Mouse (Mus musculus) heart, embryonic 10.5 days (tissue): ENCODE data around the gene Ltn1. TPM values are rescaled to one million over a fixed set of nuclear protein-coding genes. Genes with fewer than 3 reads are reported as not detected.

Experiments
- DNase-seq: peaks from one replicate; pipeline ENCODE4 v3.0.0-alpha.2; 2017; ENCODE audit warnings: low spot score
- H3K27ac ChIP-seq: fragments of 300-500 bp; sonication (generic); 2 replicates; pipeline ENCODE4 v1.5.1; 2016; ENCODE audit warnings: mild to moderate bottlenecking
- H3K27me3 ChIP-seq: fragments of 300-500 bp; sonication (generic); 2 replicates; pipeline ENCODE4 v1.6.1; 2016; ENCODE audit warnings: mild to moderate bottlenecking; ENCODE audit not compliant: poor library complexity, insufficient read depth, severe bottlenecking
- H3K36me3 ChIP-seq: fragments of 300-500 bp; sonication (generic); 2 replicates; pipeline ENCODE4 v1.6.1; 2016; ENCODE audit warnings: mild to moderate bottlenecking, moderate library complexity
- H3K4me1 ChIP-seq: fragments of 300-500 bp; sonication (generic); 2 replicates; pipeline ENCODE4 v1.6.1; 2016; ENCODE audit warnings: mild to moderate bottlenecking
- H3K4me3 ChIP-seq: fragments of 300-500 bp; sonication (generic); 2 replicates; pipeline ENCODE4 v1.5.1; 2016; ENCODE audit warnings: mild to moderate bottlenecking, moderate library complexity
- H3K9me3 ChIP-seq: fragments of 300-500 bp; sonication (generic); 2 replicates; pipeline ENCODE4 v1.6.1; 2016; ENCODE audit warnings: mild to moderate bottlenecking, moderate library complexity
- WGBS: fragments of 180-500 bp; shearing (Covaris S2); methylation state at CpG from one replicate; pipeline ENCODE4 v1.1.7; 2016; 5-methylcytosine and 5-hydroxymethylcytosine counted together
- polyA plus RNA-seq: library from polyadenylated mRNA; unstranded; fragments of >200 nt; fragmentation: Nextera tagmentation; extraction: Ambion mirVana; gene quantifications from 2 replicates; pipeline ENCODE4 v1.2.1, GENCODE M21; 2016

The Ltn1 gene
- polyA plus RNA-seq: 24.9 and 28.9 TPM in 2 replicates

DNA sequence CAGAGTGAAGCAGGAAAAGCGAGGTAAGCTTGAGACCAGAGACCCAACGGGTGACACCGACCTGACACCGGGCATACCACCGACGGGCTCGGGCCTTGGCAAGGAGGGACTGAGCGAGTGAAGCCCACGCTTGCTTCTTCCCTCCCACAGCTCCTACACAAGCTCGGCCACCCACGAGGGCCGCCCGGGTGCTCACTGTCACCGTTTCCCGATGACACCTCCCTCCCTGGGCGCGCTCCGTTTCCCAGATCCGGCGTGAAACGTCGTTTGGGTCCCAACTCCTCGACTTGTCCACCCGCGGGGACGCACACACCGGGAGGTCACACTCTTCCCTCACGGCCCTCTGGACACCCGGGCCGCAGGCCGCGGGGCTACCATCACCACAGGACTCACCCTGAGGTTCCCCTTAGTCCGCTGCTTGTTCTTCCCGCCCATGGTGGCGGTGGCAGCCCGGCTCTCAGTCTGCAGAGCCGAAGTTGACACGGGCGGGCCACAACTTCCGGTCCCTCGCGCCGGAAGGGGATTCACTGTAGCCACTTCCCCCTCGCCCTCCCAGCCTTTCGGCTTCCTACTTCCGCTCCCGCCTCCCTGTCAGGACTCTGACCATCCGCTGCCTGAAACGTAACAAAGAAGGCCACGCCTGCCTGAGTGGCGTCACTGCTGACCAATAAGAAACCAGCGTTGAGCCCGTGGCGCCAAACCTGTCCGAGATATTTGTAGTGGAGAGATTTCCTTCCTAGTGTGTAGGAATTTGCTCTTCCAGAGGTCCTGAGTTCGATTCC is at the start of gene Ltn1:
Ltn1 (minus strand) TSS at position 580 of the 782 bp plus-strand sequence.
- under 1% methylated on average over 56 of the region's 56 CpGs for WGBS
- peaks cover 14% of the 10 kb centered on the region; the same call in 1 of the 2 replicates for H3K36me3 ChIP-seq
- H3K9me3 ChIP-seq: no peaks in the 10 kb centered on the region
- H3K4me3 ChIP-seq: peak within 1 kb of the TSS; percentile 98
- peak; percentile 100 for DNase-seq
- H3K4me1 ChIP-seq: peaks cover 7% of the 10 kb centered on the region
- peak within 1 kb of the TSS; percentile 91 for H3K27ac ChIP-seq
- H3K27me3 ChIP-seq: no peaks in the 10 kb centered on the region

DNA sequence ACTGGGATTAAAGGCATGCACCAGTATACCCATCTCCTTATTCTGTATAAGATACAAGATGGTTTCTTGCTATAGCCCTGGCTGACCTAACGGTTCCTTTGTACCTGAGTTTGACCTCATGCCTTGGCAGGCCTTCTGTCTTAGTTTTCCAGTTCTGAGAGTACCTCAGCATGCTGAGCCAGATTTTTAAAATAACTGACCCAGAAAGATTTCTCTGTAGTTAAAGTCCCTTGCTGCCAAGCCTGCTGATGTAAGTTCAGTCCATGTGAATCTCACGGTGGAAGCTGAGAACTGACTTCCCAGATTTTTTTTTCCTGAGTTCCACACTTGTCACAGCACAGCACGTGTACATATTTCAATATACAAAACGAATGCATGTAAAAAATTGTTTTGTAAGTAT is 38.2 kb upstream of the Ltn1 start:
- Histone ChIP-seq H3K27ac (no peak overlapping the region), H3K9me3 (no peaks in the 10 kb centered on the region), H3K4me3 (no peak overlapping the region), H3K4me1 (no peaks in the 10 kb centered on the region), H3K36me3 (peaks cover 92% of the 10 kb centered on the region), H3K27me3 (no peaks in the 10 kb centered on the region)
- WGBS: 88% methylated on average over 4 of the region's 4 CpGs
- no peak for DNase-seq

DNA sequence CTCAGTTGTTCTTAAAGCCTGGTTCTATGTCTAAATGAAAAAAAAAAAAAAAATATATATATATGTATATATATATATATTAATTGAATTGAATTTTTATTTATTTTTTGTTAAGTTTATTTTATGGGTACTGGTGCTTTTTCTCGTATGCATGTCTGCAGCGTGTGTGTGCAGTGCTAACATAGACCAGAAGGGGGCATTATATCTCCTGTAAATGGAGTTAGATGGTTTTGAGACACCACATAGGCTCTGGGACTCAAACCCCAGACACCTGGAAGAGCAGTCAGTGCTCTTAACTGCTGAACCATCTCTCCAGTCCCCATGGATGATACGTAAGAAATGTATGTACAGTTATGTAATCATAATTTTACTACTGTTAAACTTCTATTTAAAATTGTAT is 26.3 kb upstream of the Ltn1 start:
- no peaks in the 10 kb centered on the region for H3K27me3 ChIP-seq
- H3K36me3 ChIP-seq: peaks cover 40% of the 10 kb centered on the region
- H3K9me3 ChIP-seq: no peaks in the 10 kb centered on the region
- peaks cover 17% of the 10 kb centered on the region for H3K4me1 ChIP-seq
- DNase-seq: no peak
- H3K4me3 ChIP-seq: no peak overlapping the region
- 95% methylated on average over 3 of the region's 3 CpGs for WGBS
- no peak overlapping the region for H3K27ac ChIP-seq

DNA sequence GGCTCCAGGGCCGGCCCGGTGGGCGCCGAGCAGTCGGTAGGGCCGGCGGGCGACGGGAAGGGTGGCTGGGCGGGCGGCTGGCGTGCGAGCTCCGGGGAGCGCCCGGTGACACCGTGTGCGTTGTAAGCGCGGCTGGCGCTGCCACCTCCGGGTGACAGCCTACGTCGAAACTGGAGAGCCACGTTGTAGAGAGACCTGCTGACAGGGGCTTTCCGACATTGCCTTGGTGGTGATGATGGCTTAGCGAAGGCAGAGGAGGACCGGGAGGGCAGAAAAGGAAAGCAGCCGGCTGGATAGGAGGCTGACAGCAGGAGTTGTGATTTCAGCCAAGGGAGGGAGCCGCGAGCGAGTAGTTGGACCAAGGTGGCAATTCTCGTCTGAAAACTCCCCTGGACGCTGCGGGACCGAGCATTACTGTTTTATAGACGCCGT is 22.8 kb upstream of the Ltn1 start:
- H3K9me3 ChIP-seq: no peaks in the 10 kb centered on the region
- H3K27me3 ChIP-seq: no peaks in the 10 kb centered on the region
- H3K4me3 ChIP-seq: peak overlapping the region; percentile 96
- WGBS: under 1% methylated on average over 38 of the region's 38 CpGs
- DNase-seq: no peak
- peak overlapping the region; percentile 95 for H3K27ac ChIP-seq
- peaks cover 13% of the 10 kb centered on the region for H3K36me3 ChIP-seq
- H3K4me1 ChIP-seq: peaks cover 17% of the 10 kb centered on the region

DNA sequence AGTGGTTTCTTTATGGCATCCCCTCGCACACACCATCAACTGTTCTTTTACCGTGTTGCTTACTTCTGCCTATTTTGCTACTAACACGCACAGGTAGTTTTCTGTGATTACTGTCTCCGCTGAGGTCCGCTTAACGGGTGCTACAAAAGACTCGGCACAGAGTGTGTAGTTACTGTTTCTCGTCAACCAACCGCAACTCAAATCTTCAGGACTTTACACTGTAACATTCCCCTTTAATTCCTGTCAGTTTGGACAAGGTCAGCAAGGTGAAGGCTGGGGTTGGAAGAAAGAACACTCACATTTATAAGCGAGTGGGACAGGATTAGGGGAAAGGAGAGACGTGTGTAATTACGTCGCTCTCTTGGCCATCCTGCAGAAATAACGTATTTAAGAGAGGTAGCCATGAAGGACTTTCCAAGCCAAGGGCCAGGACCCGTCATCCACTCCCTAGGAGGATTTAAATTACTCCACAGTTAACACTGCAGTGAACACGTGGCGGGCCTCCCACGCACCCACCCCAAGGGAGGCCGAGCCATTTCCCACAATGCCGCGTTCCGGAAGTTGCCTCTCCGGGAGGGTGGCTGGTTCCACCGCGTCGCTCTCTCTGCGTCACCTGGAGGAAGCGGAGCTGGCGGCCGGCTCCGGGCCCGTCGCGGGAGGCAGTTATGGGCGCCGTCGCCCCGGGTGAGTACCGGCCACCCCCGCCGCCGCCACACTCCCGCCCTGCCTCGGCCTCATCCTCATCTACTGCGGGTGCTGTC is 22.2 kb upstream of the Ltn1 start, which contains the start of gene Usp16:
Usp16 (plus strand) TSS at position 285 of the 761 bp plus-strand sequence.
- Histone ChIP-seq H3K4me3 (peak within 1 kb of the TSS; percentile 96), H3K27me3 (no peaks in the 10 kb centered on the region), H3K36me3 (peaks cover 8% of the 10 kb centered on the region), H3K4me1 (peaks cover 17% of the 10 kb centered on the region), H3K9me3 (no peaks in the 10 kb centered on the region), H3K27ac (peak within 1 kb of the TSS; percentile 95)
- 9% methylated on average over 45 of the region's 45 CpGs for WGBS
- peak; percentile 96 for DNase-seq

DNA sequence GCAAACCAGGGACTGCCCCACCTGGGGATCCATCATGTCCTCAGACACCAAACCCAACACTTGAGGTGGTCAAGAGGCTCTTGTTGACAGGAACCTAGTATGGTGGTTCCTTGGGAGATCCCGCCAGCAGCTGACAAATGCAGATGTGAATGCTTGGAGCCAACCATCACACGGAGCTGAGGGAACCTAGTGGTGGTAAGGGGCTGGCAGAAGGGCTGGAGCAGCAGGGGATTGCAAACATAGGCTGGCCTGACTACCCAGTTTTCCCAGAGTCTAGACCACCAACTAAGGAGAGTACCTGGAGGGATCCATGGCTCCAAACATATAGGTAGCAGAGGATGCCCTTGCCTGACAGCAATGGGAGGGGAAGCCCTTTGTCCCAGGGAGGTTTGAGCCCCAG is 20.8 kb upstream of the Ltn1 start:
- H3K4me1 ChIP-seq: peaks cover 17% of the 10 kb centered on the region
- peak; percentile 43 for DNase-seq
- H3K36me3 ChIP-seq: no peaks in the 10 kb centered on the region
- H3K4me3 ChIP-seq: no peak overlapping the region
- H3K9me3 ChIP-seq: no peaks in the 10 kb centered on the region
- 81% methylated on average over 2 of the region's 2 CpGs for WGBS
- no peaks in the 10 kb centered on the region for H3K27me3 ChIP-seq
- H3K27ac ChIP-seq: no peak overlapping the region

DNA sequence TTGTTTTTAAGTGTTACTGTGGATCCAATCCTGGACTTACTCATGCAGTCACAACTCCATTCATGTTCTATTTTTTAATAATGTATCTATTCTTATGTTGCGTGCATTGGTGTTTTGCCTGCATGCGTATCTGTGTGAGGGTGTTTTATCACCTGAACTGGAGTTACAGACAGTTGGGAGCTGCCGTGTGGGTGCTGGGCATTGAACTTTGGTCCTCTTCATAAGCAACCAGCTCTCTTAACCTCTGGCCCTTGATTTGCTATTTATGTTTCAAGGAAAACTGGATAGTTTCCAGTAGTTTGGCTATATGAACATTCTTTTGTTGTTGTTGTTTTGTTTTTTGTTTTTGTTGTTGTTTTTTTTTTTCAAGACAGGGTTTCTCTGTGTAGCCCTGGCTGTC is 13.1 kb upstream of the Ltn1 start:
- no peak overlapping the region for H3K4me3 ChIP-seq
- H3K9me3 ChIP-seq: no peaks in the 10 kb centered on the region
- no peaks in the 10 kb centered on the region for H3K27me3 ChIP-seq
- H3K4me1 ChIP-seq: peaks cover 11% of the 10 kb centered on the region
- 93% methylated on average over 3 of the region's 3 CpGs for WGBS
- no peaks in the 10 kb centered on the region for H3K36me3 ChIP-seq
- H3K27ac ChIP-seq: no peak overlapping the region
- no peak for DNase-seq

DNA sequence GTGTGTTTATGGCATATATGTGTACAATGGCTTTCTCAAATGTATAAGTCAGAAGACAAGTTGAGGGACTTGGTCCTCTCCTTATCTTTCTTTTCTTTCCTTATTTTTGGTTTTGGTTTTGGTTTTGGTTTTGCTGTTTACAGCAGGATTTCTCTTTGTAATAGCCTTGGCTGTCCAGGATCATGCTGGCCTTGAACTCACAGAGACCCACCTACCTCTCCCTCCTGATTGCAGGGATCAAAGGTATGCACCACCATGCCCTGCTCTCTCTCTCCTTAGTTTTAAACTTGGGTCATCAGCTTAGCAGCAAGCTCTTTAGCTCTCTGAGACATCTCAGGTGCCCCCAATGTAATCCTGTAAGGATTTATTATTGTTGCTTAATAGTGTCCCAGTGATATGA is 12.7 kb upstream of the Ltn1 start:
- DNase-seq: no peak
- Histone ChIP-seq H3K27me3 (no peaks in the 10 kb centered on the region), H3K4me1 (peaks cover 11% of the 10 kb centered on the region), H3K9me3 (no peaks in the 10 kb centered on the region), H3K27ac (no peak overlapping the region), H3K36me3 (no peaks in the 10 kb centered on the region), H3K4me3 (no peak overlapping the region)

DNA sequence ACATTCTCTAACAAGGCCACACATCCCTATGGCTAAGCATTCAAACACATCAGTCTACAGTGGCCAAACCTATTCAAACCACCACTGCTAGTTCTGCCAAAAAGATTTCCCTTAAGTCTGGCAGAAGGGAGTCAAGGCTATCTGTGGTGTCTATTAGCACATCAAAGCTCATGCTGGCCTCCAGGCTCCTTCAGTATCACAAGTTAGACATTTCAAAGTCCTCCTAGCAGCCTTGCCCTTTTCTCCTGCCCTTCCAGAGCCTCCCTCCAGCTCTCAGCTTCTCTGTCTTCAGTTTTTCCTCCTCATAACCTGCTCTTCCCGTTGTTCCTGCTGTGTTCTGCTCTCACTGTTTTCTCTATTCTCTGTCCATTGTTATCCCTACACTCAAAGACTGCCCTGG is 11.7 kb upstream of the Ltn1 start:
- Histone ChIP-seq H3K4me3 (no peak overlapping the region), H3K9me3 (no peaks in the 10 kb centered on the region), H3K27ac (no peak overlapping the region), H3K4me1 (peaks cover 11% of the 10 kb centered on the region), H3K36me3 (no peaks in the 10 kb centered on the region), H3K27me3 (no peaks in the 10 kb centered on the region)
- WGBS: 22% methylated on average over 1 of the region's 1 CpGs
- DNase-seq: no peak

DNA sequence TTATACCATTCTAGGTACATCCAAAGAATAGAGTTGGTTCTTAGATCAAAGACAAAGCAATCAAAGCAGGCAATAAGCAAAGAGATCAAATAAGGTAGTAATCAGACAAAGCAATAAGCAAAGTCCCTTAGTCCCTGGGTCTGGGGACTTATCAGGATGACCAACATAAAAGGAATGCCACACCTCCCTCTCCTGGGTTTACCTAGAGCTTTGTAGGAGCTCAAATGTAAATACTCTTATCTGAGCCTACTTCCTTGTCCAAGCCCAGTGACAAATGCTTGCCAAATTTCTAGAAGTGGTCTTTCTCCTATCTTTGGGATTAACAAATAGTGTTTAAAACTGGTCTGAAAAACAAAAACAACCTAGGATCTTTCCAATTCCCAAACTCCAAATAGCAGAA is 10.8 kb upstream of the Ltn1 start:
- H3K9me3 ChIP-seq: no peaks in the 10 kb centered on the region
- H3K4me3 ChIP-seq: no peak overlapping the region
- no peaks in the 10 kb centered on the region for H3K36me3 ChIP-seq
- no peaks in the 10 kb centered on the region for H3K27me3 ChIP-seq
- peaks cover 11% of the 10 kb centered on the region for H3K4me1 ChIP-seq
- DNase-seq: no peak
- H3K27ac ChIP-seq: no peak overlapping the region

DNA sequence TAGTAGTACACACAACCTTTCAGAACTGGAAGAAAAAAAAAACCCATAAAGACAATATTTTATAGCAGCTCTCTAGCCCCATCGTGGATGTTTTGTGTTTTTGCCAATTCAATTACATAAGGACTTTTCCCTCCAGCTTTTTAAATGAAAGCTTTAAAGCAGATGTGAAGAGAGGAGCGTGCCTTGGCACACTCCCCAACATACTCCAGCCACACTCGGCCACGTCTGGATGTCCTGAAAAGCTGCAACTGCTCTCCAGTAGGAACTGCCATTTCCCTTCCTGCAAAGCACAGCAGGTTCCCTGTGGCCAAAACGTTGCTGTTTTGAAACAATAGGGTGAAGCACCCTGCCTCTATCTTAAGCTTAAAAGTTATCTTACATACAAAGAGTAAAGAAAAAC is 9.9 kb upstream of the Ltn1 start:
- 53% methylated on average over 5 of the region's 5 CpGs for WGBS
- no peaks in the 10 kb centered on the region for H3K9me3 ChIP-seq
- DNase-seq: no peak
- H3K27me3 ChIP-seq: no peaks in the 10 kb centered on the region
- no peak overlapping the region for H3K4me3 ChIP-seq
- no peak overlapping the region for H3K27ac ChIP-seq
- H3K4me1 ChIP-seq: peaks cover 11% of the 10 kb centered on the region
- no peaks in the 10 kb centered on the region for H3K36me3 ChIP-seq

DNA sequence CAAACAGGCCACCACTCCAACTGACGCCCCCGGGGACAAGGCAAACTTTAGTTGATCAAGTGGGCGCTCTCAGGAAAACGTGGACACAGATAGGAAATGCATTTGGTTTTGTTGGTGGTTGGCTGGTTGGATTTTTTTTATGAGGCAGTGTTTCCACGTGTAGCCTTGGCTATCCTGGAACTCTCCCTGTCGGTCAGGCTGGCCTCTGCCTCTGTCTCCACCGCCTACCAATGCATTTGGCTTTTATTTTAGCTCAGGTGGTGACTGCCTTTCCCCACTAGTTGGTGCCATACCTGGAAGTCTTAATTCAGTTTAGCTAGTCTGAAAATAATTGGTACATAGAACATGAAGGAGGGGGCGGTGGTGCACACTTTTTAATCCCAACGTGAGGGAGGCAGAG is 8.7 kb upstream of the Ltn1 start:
- no peaks in the 10 kb centered on the region for H3K9me3 ChIP-seq
- DNase-seq: no peak
- no peaks in the 10 kb centered on the region for H3K27me3 ChIP-seq
- peak overlapping the region; percentile 76 for H3K4me3 ChIP-seq
- peak overlapping the region; percentile 92 for H3K27ac ChIP-seq
- H3K36me3 ChIP-seq: peaks cover 2% of the 10 kb centered on the region; the same call in 1 of the 2 replicates
- WGBS: 23% methylated on average over 9 of the region's 9 CpGs
- peaks cover 11% of the 10 kb centered on the region for H3K4me1 ChIP-seq

DNA sequence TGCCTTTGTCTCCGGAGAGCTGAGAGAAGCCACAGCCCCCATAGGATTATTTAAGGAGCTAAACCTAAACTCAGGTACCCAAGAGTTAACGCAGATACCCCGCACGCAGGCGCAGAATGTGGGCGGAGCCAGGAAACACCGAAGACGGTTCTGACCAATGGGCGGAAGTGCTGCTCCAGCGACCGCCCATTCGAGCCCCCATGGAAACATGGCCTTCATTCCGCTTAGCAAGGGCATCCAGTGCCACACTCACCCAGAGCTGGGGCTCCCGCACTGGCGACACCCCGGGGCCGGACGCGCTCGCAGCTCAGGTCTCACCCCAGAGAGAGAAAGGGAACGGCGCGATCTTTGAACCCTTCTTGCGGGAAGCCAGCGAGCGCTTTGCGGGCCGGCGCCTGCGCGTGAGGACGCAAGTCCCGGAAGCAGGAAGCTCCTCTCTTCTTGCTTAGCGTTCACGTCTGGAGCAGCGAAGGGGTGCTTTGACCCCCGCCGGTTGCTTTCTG is 7.8 kb upstream of the Ltn1 start, which contains the start of gene Rwdd2b:
Rwdd2b (minus strand) TSS at position 390 of the 503 bp plus-strand sequence.
- Histone ChIP-seq H3K27ac (peak within 1 kb of the TSS; percentile 92), H3K4me3 (peak within 1 kb of the TSS; percentile 76), H3K9me3 (no peaks in the 10 kb centered on the region), H3K4me1 (peaks cover 11% of the 10 kb centered on the region), H3K27me3 (no peaks in the 10 kb centered on the region), H3K36me3 (peaks cover 9% of the 10 kb centered on the region; the same call in 1 of the 2 replicates)
- DNase-seq: peak; percentile 97
- under 1% methylated on average over 38 of the region's 38 CpGs for WGBS
